Mouse (Mus musculus) liver, postnatal 0 days (tissue): ENCODE data around the gene Irf3. TPM values are rescaled to one million over a fixed set of nuclear protein-coding genes. Genes with fewer than 3 reads are reported as not detected.

Experiments
- ATAC-seq: fragments of 200-750 bp; cut with Nextera tagmentation; 2 replicates; pipeline ENCODE4 v1.8.0; 2017; ENCODE audit warnings: mild to moderate bottlenecking, moderate library complexity
- DNase-seq: peaks from one replicate; pipeline ENCODE4 v3.0.0-alpha.2; 2016
- H3K27ac ChIP-seq: fragments of 300-500 bp; sonication (generic); 2 replicates; pipeline ENCODE4 v1.5.1; 2014; ENCODE audit warnings: antibody characterized with exemption, moderate library complexity, mild to moderate bottlenecking, low read depth
- H3K27me3 ChIP-seq: fragments of 300-500 bp; sonication (generic); 2 replicates; pipeline ENCODE4 v1.6.1; 2014; ENCODE audit warnings: low read length, control low read depth, mixed read lengths; ENCODE audit not compliant: insufficient read depth
- H3K36me3 ChIP-seq: fragments of 300-500 bp; sonication (generic); replicated peaks from 2 replicates; pipeline ENCODE4 v1.6.1; 2014; ENCODE audit warnings: mild to moderate bottlenecking, control low read depth, low read length, moderate library complexity, mixed read lengths; ENCODE audit not compliant: insufficient read depth
- H3K4me1 ChIP-seq: fragments of 300-500 bp; sonication (generic); 2 replicates; pipeline ENCODE4 v1.6.1; 2014; ENCODE audit warnings: antibody characterized with exemption, mild to moderate bottlenecking, control low read depth; ENCODE audit not compliant: insufficient read depth
- H3K4me2 ChIP-seq: fragments of 300-500 bp; sonication (generic); 2 replicates; pipeline ENCODE4 v1.6.1; 2014; ENCODE audit warnings: low read depth, mild to moderate bottlenecking, low read length, moderate library complexity, mixed read lengths
- H3K4me3 ChIP-seq: fragments of 300-500 bp; sonication (generic); 2 replicates; pipeline ENCODE4 v1.5.1; 2014; ENCODE audit warnings: low read depth, low read length
- H3K9ac ChIP-seq: fragments of 300-500 bp; sonication (generic); replicated peaks from 2 replicates; pipeline ENCODE4 v1.6.1; 2014; ENCODE audit warnings: mild to moderate bottlenecking, moderate library complexity
- H3K9me3 ChIP-seq: fragments of 300-500 bp; sonication (generic); 2 replicates; pipeline ENCODE4 v1.6.1; 2016; ENCODE audit warnings: mild to moderate bottlenecking, control low read depth, low read length, mixed read lengths
- CTCF ChIP-seq: sonication (generic); IDR thresholded peaks from 2 replicates; pipeline ENCODE4 v1.5.1; 2016; ENCODE audit warnings: antibody characterized with exemption, low read depth
- EP300 ChIP-seq: IDR thresholded peaks from 2 replicates; pipeline ENCODE4 v1.6.1; 2016; ENCODE audit warnings: antibody characterized with exemption, low read depth, mild to moderate bottlenecking
- WGBS: fragments of 180-500 bp; shearing (Covaris S2); extraction: QIAGEN DNeasy Blood & Tissue Kit; methylation state at CpG from one replicate; pipeline ENCODE4 v1.1.7; 2014; ENCODE audit not compliant: insufficient replicate concordance; 5-methylcytosine and 5-hydroxymethylcytosine counted together
- polyA plus RNA-seq: library from polyadenylated mRNA; unstranded; fragments of >200 nt; fragmentation: Nextera tagmentation; extraction: Ambion mirVana; gene quantifications from 2 replicates; pipeline ENCODE4 v1.2.1, GENCODE M21; 2015

The Irf3 gene
- polyA plus RNA-seq, 1 experiment from 2014 or later, result 35.9 TPM

DNA sequence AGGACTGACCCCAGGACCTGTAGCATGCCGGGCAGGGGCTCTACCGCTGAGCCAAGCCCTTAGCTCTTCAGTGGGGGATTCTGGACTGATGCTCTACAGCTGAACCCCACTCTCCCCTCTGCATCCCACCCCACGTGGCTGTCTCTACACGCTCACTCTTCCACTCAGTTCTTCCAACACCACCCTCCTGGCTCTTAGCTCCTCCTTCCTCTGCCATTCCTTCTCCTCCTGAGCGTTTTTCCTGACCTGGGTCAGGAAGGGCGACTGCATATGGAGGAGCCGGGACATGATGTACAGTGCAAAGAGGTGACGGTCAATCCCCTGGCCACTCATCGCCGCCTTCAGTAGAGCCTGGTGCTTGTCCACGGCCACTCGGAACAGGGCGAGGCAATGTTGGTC lies 36.9 kb upstream of the Irf3 start:
- Histone ChIP-seq H3K27me3 (no peaks in the 10 kb centered on the region), H3K9ac (no peak overlapping the region), H3K4me3 (no peak overlapping the region), H3K27ac (no peak overlapping the region), H3K4me2 (no peak overlapping the region), H3K4me1 (no peaks in the 10 kb centered on the region), H3K36me3 (no peaks in the 10 kb centered on the region), H3K9me3 (no peaks in the 10 kb centered on the region)
- WGBS, result 81% methylated on average over 13 of the region's 13 CpGs
- DNase-seq, result peak; percentile 12
- no peak for TF ChIP-seq EP300
- no peak for TF ChIP-seq CTCF
- ATAC-seq, result no peak

DNA sequence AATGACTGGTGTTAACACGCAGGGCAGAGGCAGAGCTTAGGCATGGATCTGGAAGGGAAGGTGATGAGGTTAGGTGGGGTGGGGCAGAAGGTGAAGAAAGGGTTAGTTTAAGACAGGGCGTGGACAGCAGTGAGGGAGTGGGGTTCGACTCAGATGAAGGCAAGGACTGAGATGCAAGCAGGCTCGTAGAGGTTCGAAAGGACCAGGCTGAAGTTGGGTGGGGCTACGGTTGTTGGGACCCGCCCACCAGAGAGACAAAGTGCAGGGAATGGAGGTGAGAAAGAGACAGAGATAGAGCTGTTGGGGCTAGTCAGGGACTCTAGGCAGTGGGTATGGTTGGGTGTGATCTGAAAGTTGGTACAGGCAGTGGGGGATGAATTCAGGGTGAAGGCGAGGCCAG lies 35.1 kb upstream of the Irf3 start:
- no peak overlapping the region for H3K4me2 ChIP-seq
- H3K9me3 ChIP-seq, result no peaks in the 10 kb centered on the region
- WGBS, result 68% methylated on average over 8 of the region's 8 CpGs
- no peaks in the 10 kb centered on the region for H3K36me3 ChIP-seq
- no peak for TF ChIP-seq CTCF
- TF ChIP-seq EP300, result no peak
- H3K9ac ChIP-seq, result no peak overlapping the region
- H3K4me1 ChIP-seq, result no peaks in the 10 kb centered on the region
- no peaks in the 10 kb centered on the region for H3K27me3 ChIP-seq
- no peak for DNase-seq
- H3K4me3 ChIP-seq, result no peak overlapping the region
- no peak for ATAC-seq
- no peak overlapping the region for H3K27ac ChIP-seq

DNA sequence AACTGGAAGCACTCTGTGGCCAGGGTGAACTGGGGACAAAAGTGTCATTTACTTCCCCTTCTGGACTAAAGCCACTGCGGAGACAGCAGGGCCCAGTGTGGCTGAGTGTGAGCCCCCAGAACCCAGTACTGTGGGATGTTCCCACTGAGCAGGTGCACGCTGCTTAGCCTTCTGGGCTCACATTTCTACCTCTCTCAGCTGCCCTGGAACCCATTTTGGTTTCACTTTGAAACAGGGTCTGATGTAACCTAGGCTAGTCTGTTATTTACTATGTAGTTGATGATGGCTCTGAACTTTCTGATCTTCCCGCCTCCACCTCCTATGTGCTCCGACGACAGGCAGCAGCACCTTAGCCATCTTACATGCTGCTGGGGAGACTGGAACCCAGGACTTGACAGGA lies 34.6 kb upstream of the Irf3 start:
- 64% methylated on average over 5 of the region's 5 CpGs for WGBS

DNA sequence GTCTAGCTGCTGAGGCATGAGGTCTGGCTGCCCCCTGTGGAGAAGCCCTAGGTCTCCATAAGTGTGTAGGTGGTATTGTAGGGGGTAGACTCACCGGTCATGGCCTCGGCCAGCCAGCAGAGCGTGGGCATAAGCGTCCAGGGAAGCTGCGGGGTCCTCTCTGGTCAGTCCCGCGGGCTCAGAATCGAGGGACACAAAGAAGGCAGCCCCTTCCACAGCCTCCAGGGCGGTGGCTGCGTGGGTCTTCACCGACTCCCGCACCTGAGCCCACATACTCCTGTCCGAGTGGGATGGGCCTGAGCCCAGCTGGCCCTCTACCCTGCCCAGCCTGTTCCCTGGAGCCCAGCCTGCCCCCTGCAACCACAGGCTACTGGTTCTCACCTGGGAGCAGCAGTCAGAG lies 32.5 kb upstream of the Irf3 start:
- DNase-seq (no peak), ATAC-seq (no peak)
- Histone ChIP-seq H3K4me2 (no peak overlapping the region), H3K27ac (no peak overlapping the region), H3K9me3 (no peaks in the 10 kb centered on the region), H3K4me1 (no peaks in the 10 kb centered on the region), H3K9ac (no peak overlapping the region), H3K36me3 (no peaks in the 10 kb centered on the region), H3K27me3 (no peaks in the 10 kb centered on the region), H3K4me3 (no peak overlapping the region)
- 82% methylated on average over 13 of the region's 13 CpGs for WGBS
- TF ChIP-seq EP300 (no peak), CTCF (no peak)

More for the DNA sequence above, 34.6 kb upstream of the Irf3 start:
- ATAC-seq (no peak), DNase-seq (no peak)
- no peak overlapping the region for H3K27ac ChIP-seq
- no peaks in the 10 kb centered on the region for H3K9me3 ChIP-seq
- H3K4me3 ChIP-seq, result no peak overlapping the region
- no peaks in the 10 kb centered on the region for H3K36me3 ChIP-seq
- no peak overlapping the region for H3K9ac ChIP-seq
- H3K27me3 ChIP-seq, result no peaks in the 10 kb centered on the region
- TF ChIP-seq CTCF (no peak), EP300 (no peak)
- no peaks in the 10 kb centered on the region for H3K4me1 ChIP-seq
- H3K4me2 ChIP-seq, result no peak overlapping the region

DNA sequence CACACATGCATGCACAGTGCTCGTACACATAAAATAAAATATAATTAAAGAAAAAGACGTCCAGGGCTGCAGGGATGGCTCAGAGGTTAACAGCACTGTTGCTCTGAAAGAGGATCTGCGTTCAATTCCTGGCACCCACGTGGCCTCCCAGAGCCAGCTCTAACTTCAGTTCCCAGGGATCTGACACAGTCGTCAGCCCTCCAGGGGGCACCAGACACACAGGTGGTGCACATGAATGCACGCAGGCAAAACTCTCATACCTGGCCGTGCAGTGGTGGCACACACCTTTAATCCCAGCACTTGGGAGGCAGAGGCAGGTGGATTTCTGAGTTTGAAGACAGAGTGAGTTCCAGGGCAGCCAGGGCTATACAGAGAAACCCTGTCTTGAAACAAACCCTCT lies 31.5 kb upstream of the Irf3 start:
- Histone ChIP-seq H3K9ac (no peak overlapping the region), H3K4me2 (no peak overlapping the region), H3K36me3 (no peaks in the 10 kb centered on the region), H3K27me3 (peaks cover under 1% of the 10 kb centered on the region; the same call in 1 of the 2 replicates), H3K9me3 (no peaks in the 10 kb centered on the region), H3K4me3 (no peak overlapping the region), H3K27ac (no peak overlapping the region), H3K4me1 (peaks cover 5% of the 10 kb centered on the region)
- ATAC-seq (no peak), DNase-seq (no peak)
- no peak for TF ChIP-seq EP300
- peak; percentile 37 for TF ChIP-seq CTCF
- 65% methylated on average over 7 of the region's 7 CpGs for WGBS

DNA sequence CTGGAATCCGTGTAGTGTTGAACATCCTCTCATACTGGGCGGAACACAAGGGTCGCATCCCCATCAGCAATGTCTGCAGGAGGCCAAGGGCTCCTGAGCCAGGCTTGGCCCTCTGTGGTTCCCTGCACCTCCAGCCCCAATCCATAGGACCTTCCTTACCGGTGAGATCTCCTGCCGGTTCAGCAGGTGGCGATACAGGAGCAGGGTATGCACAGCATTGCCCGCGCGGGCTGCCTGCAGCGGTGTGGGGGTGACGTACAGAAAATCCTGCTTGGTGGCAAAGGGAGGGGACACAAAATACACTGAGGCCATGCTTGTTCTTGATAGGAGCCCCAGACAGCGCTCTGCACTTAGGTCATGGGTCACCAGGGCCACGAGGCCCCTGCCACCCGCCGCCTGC lies 30.8 kb upstream of the Irf3 start:
- Histone ChIP-seq H3K27ac (no peak overlapping the region), H3K27me3 (peaks cover 3% of the 10 kb centered on the region; the same call in 1 of the 2 replicates), H3K4me2 (no peak overlapping the region), H3K36me3 (no peaks in the 10 kb centered on the region), H3K9ac (no peak overlapping the region), H3K9me3 (no peaks in the 10 kb centered on the region), H3K4me1 (peaks cover 7% of the 10 kb centered on the region), H3K4me3 (no peak overlapping the region)
- WGBS, result 66% methylated on average over 14 of the region's 15 CpGs
- no peak for ATAC-seq
- DNase-seq, result no peak
- TF ChIP-seq EP300 (no peak), CTCF (peak; percentile 23; the same call in 1 of the 2 replicates)

DNA sequence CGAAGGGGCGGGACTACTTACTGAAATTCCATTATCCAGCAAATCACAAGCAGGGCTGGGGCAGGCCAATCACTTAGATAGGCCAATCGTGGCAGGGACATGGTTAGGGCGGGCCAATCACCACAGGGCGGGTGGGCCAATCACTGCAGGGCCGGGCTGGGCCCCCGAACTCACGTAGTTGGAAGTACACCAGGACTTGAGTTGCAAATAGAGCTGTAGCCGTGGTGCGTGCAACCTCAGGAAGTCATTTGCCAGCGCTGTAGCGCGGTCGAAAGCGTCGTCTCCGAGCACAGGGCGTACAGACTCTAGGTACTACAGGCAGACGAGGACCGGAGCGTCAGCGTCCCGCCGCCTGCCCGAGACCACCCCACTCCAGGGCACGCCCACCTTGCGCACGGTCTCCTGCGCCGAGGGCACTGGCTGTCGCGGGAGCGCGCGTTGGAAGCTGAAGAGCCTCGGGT lies 27.2 kb upstream of the Irf3 start:
- peak overlapping the region; percentile 48 for H3K4me3 ChIP-seq
- H3K9ac ChIP-seq, result 0 out of 2 replicates have a peak overlapping the region, but pooled peaks have one; percentile 34
- WGBS, result 2% methylated on average over 36 of the region's 36 CpGs
- H3K27me3 ChIP-seq, result peaks cover 3% of the 10 kb centered on the region; the same call in 1 of the 2 replicates
- DNase-seq (peak; percentile 75), ATAC-seq (peak; percentile 87)
- H3K27ac ChIP-seq, result no peak overlapping the region
- peak overlapping the region; percentile 89 for H3K4me2 ChIP-seq
- H3K4me1 ChIP-seq, result peaks cover 15% of the 10 kb centered on the region
- no peaks in the 10 kb centered on the region for H3K9me3 ChIP-seq
- no peaks in the 10 kb centered on the region for H3K36me3 ChIP-seq
- TF ChIP-seq CTCF (no peak), EP300 (no peak)
